Mouse (Mus musculus) limb, embryonic 10.5 days (tissue): ENCODE results near the gene Stxbp6. TPM values are rescaled to one million over a fixed set of nuclear protein-coding genes. Genes with fewer than 3 reads are reported as not detected.

Experiments used
- DNase-seq: peaks from one replicate; pipeline ENCODE4 v3.0.0-alpha.2; 2017; ENCODE audit warnings: low spot score
- H3K27ac ChIP-seq: fragments of 300-500 bp; sonication (generic); 2 replicates; pipeline ENCODE4 v1.5.1; 2016; ENCODE audit warnings: mild to moderate bottlenecking
- H3K27me3 ChIP-seq: fragments of 300-500 bp; sonication (generic); 2 replicates; pipeline ENCODE4 v1.6.1; 2016; ENCODE audit warnings: low read depth, mild to moderate bottlenecking; ENCODE audit not compliant: poor library complexity, severe bottlenecking
- H3K36me3 ChIP-seq: fragments of 300-500 bp; sonication (generic); 2 replicates; pipeline ENCODE4 v1.6.1; 2016; ENCODE audit warnings: mild to moderate bottlenecking, moderate library complexity
- H3K4me1 ChIP-seq: fragments of 300-500 bp; sonication (generic); 2 replicates; pipeline ENCODE4 v1.6.1; 2016
- H3K4me3 ChIP-seq: fragments of 300-500 bp; sonication (generic); 2 replicates; pipeline ENCODE4 v1.5.1; 2016; ENCODE audit warnings: mild to moderate bottlenecking, moderate library complexity
- H3K9me3 ChIP-seq: fragments of 300-500 bp; sonication (generic); replicated peaks from 2 replicates; pipeline ENCODE4 v1.6.1; 2016; ENCODE audit warnings: mild to moderate bottlenecking
- WGBS: fragments of 180-500 bp; shearing (Covaris S2); methylation state at CpG from one replicate; pipeline ENCODE4 v1.1.7; 2016; 5-methylcytosine and 5-hydroxymethylcytosine counted together
- polyA plus RNA-seq: library from polyadenylated mRNA; unstranded; fragments of >200 nt; fragmentation: Nextera tagmentation; extraction: Ambion mirVana; gene quantifications from 2 replicates; pipeline ENCODE4 v1.2.1, GENCODE M21; 2016

Stxbp6 gene
- polyA plus RNA-seq, 1 experiment from 2014 or later = 12.5 TPM

- no peak overlapping the region for H3K27ac ChIP-seq
- no peaks in the 10 kb centered on the region for H3K27me3 ChIP-seq
- H3K9me3 ChIP-seq = no peaks in the 10 kb centered on the region
- 90% methylated on average over 3 of the region's 3 CpGs for WGBS
- DNase-seq = no peak
- H3K36me3 ChIP-seq = no peaks in the 10 kb centered on the region
- no peak overlapping the region for H3K4me3 ChIP-seq
- H3K4me1 ChIP-seq = no peaks in the 10 kb centered on the region
These were observed 99.2 kb downstream of the Stxbp6 start for GRCm38 (mm10) chr12:44975266-44975665.

- no peaks in the 10 kb centered on the region for H3K27me3 ChIP-seq
- no peaks in the 10 kb centered on the region for H3K36me3 ChIP-seq
- 93% methylated on average over 2 of the region's 2 CpGs for WGBS
- no peak for DNase-seq
- no peaks in the 10 kb centered on the region for H3K4me1 ChIP-seq
- no peaks in the 10 kb centered on the region for H3K9me3 ChIP-seq
- H3K4me3 ChIP-seq = no peak overlapping the region
- H3K27ac ChIP-seq = no peak overlapping the region
These were observed 103.0 kb downstream of the Stxbp6 start for GRCm38 (mm10) chr12:44971477-44971876.

- H3K9me3 ChIP-seq = no peaks in the 10 kb centered on the region
- H3K27ac ChIP-seq = no peak overlapping the region
- no peak overlapping the region for H3K4me3 ChIP-seq
- DNase-seq = no peak
- no peaks in the 10 kb centered on the region for H3K27me3 ChIP-seq
- WGBS = 96% methylated on average over 1 of the region's 1 CpGs
- H3K4me1 ChIP-seq = no peaks in the 10 kb centered on the region
- no peaks in the 10 kb centered on the region for H3K36me3 ChIP-seq
These were observed 107.1 kb downstream of the Stxbp6 start for GRCm38 (mm10) chr12:44967448-44967847.

GRCm38 (mm10) chr12:44957474-44957873, 117.0 kb downstream of the Stxbp6 start:
- no peaks in the 10 kb centered on the region for H3K4me1 ChIP-seq
- H3K27ac ChIP-seq = no peak overlapping the region
- no peaks in the 10 kb centered on the region for H3K27me3 ChIP-seq
- no peak for DNase-seq
- H3K36me3 ChIP-seq = no peaks in the 10 kb centered on the region
- H3K4me3 ChIP-seq = no peak overlapping the region
- no peaks in the 10 kb centered on the region for H3K9me3 ChIP-seq
- WGBS = 97% methylated on average over 3 of the region's 3 CpGs

GRCm38 (mm10) chr12:44953121-44953520, 121.4 kb downstream of the Stxbp6 start:
- no peaks in the 10 kb centered on the region for H3K36me3 ChIP-seq
- no peaks in the 10 kb centered on the region for H3K9me3 ChIP-seq
- no peaks in the 10 kb centered on the region for H3K4me1 ChIP-seq
- H3K4me3 ChIP-seq = no peak overlapping the region
- no peak for DNase-seq
- H3K27me3 ChIP-seq = no peaks in the 10 kb centered on the region
- H3K27ac ChIP-seq = no peak overlapping the region
- 87% methylated on average over 2 of the region's 2 CpGs for WGBS

- WGBS = 90% methylated on average over 3 of the region's 3 CpGs
- H3K27ac ChIP-seq = no peak overlapping the region
- no peaks in the 10 kb centered on the region for H3K4me1 ChIP-seq
- no peaks in the 10 kb centered on the region for H3K9me3 ChIP-seq
- no peaks in the 10 kb centered on the region for H3K27me3 ChIP-seq
- no peak for DNase-seq
- no peaks in the 10 kb centered on the region for H3K36me3 ChIP-seq
- no peak overlapping the region for H3K4me3 ChIP-seq
These were observed 122.4 kb downstream of the Stxbp6 start for GRCm38 (mm10) chr12:44952072-44952471.

GRCm38 (mm10) chr12:44950559-44950958, 124.0 kb downstream of the Stxbp6 start:
- no peak for DNase-seq
- no peaks in the 10 kb centered on the region for H3K36me3 ChIP-seq
- H3K27ac ChIP-seq = no peak overlapping the region
- H3K4me1 ChIP-seq = no peaks in the 10 kb centered on the region
- H3K27me3 ChIP-seq = no peaks in the 10 kb centered on the region
- WGBS = 90% methylated on average over 2 of the region's 2 CpGs
- no peaks in the 10 kb centered on the region for H3K9me3 ChIP-seq
- H3K4me3 ChIP-seq = no peak overlapping the region

- Histone ChIP-seq H3K4me1 (no peaks in the 10 kb centered on the region), H3K36me3 (no peaks in the 10 kb centered on the region), H3K4me3 (no peak overlapping the region), H3K9me3 (no peaks in the 10 kb centered on the region), H3K27ac (no peak overlapping the region), H3K27me3 (no peaks in the 10 kb centered on the region)
- WGBS = 82% methylated on average over 5 of the region's 5 CpGs
- no peak for DNase-seq
These were observed 126.7 kb downstream of the Stxbp6 start for GRCm38 (mm10) chr12:44947823-44948222.

- H3K4me3 ChIP-seq = no peak overlapping the region
- WGBS = 87% methylated on average over 4 of the region's 4 CpGs
- DNase-seq = no peak
- no peaks in the 10 kb centered on the region for H3K4me1 ChIP-seq
- H3K36me3 ChIP-seq = no peaks in the 10 kb centered on the region
- no peaks in the 10 kb centered on the region for H3K27me3 ChIP-seq
- H3K9me3 ChIP-seq = no peaks in the 10 kb centered on the region
- no peak overlapping the region for H3K27ac ChIP-seq
These were observed 134.2 kb downstream of the Stxbp6 start for GRCm38 (mm10) chr12:44940325-44940724.

GRCm38 (mm10) chr12:44939106-44939505, 135.4 kb downstream of the Stxbp6 start:
- 81% methylated on average over 8 of the region's 8 CpGs for WGBS
- Histone ChIP-seq H3K4me1 (no peaks in the 10 kb centered on the region), H3K36me3 (no peaks in the 10 kb centered on the region), H3K4me3 (no peak overlapping the region), H3K9me3 (no peaks in the 10 kb centered on the region), H3K27ac (no peak overlapping the region), H3K27me3 (no peaks in the 10 kb centered on the region)
- no peak for DNase-seq

GRCm38 (mm10) chr12:44932954-44933353, 141.6 kb downstream of the Stxbp6 start:
- Histone ChIP-seq H3K9me3 (no peaks in the 10 kb centered on the region), H3K27me3 (no peaks in the 10 kb centered on the region), H3K4me3 (no peak overlapping the region), H3K36me3 (no peaks in the 10 kb centered on the region), H3K27ac (no peak overlapping the region), H3K4me1 (no peaks in the 10 kb centered on the region; the same call in 1 of the 2 replicates)
- no peak for DNase-seq
- 89% methylated on average over 6 of the region's 6 CpGs for WGBS

GRCm38 (mm10) chr12:44931716-44932115, 142.8 kb downstream of the Stxbp6 start:
- 78% methylated on average over 7 of the region's 7 CpGs for WGBS
- Histone ChIP-seq H3K9me3 (no peaks in the 10 kb centered on the region), H3K27me3 (no peaks in the 10 kb centered on the region), H3K27ac (no peak overlapping the region), H3K36me3 (no peaks in the 10 kb centered on the region), H3K4me1 (no peaks in the 10 kb centered on the region; the same call in 1 of the 2 replicates), H3K4me3 (no peak overlapping the region)
- DNase-seq = no peak

GRCm38 (mm10) chr12:44928456-44928855, 146.1 kb downstream of the Stxbp6 start:
- no peak overlapping the region for H3K27ac ChIP-seq
- WGBS = 47% methylated on average over 3 of the region's 3 CpGs
- H3K27me3 ChIP-seq = no peaks in the 10 kb centered on the region
- H3K4me1 ChIP-seq = no peaks in the 10 kb centered on the region; the same call in 1 of the 2 replicates
- H3K9me3 ChIP-seq = no peaks in the 10 kb centered on the region
- H3K4me3 ChIP-seq = no peak overlapping the region
- no peaks in the 10 kb centered on the region for H3K36me3 ChIP-seq
- no peak for DNase-seq

- Histone ChIP-seq H3K36me3 (no peaks in the 10 kb centered on the region), H3K27ac (no peak overlapping the region), H3K9me3 (no peaks in the 10 kb centered on the region), H3K4me1 (no peaks in the 10 kb centered on the region), H3K27me3 (no peaks in the 10 kb centered on the region), H3K4me3 (no peak overlapping the region)
- 82% methylated on average over 3 of the region's 3 CpGs for WGBS
- no peak for DNase-seq
These were observed 148.6 kb downstream of the Stxbp6 start for GRCm38 (mm10) chr12:44925901-44926300.
